Mouse (Mus musculus): ENCODE data around the gene A630001G21Rik.

- TF ChIP-seq CTCF (IDR thresholded peaks at IDR 0.05; ENCODE audit: extremely low read depth, insufficient read depth, insufficient read length, insufficient replicate concordance) (no peak), POLR2A (IDR thresholded peaks at IDR 0.05; ENCODE audit: low read depth, low read length) (no peak)
Observed at GRCm38 (mm10) chr1:85687346-85687745, 91.1 kb downstream of the A630001G21Rik start.

All from spleen, adult 2 months (tissue).